Mouse (Mus musculus): ENCODE measurements around the gene Atg4b. TPM values are rescaled to one million over a fixed set of nuclear protein-coding genes. Genes with fewer than 3 reads are reported as not detected.

Atg4b gene
- polyA plus RNA-seq (2015; fragmentation: Nextera tagmentation; extraction: Ambion mirVana), result 48.9 and 51.6 TPM in 2 replicates

GRCm38 (mm10) chr1:93751290-93751689 is at the start of gene Atg4b:
Atg4b (plus strand) TSS chr1:93751500.
- H3K4me2 ChIP-seq (ENCODE audit: low read depth, low read length), result no peak within 1 kb of the TSS
- WGBS (ENCODE audit: insufficient replicate concordance), result 86% methylated on average over 6 of the region's 6 CpGs
- H3K9ac ChIP-seq (replicated peaks), result no peak within 1 kb of the TSS
- no peak within 1 kb of the TSS for H3K4me3 ChIP-seq (ENCODE audit: low read depth, low read length)
- H3K36me3 ChIP-seq (replicated peaks; ENCODE audit: insufficient read depth, low read length), result peaks cover 12% of the 10 kb centered on the region
- H3K9me3 ChIP-seq (ENCODE audit: low read length), result no peaks in the 10 kb centered on the region
- no peak for TF ChIP-seq EP300 (IDR thresholded peaks at IDR 0.05; ENCODE audit: low read depth)
- TF ChIP-seq CTCF (IDR thresholded peaks at IDR 0.05; ENCODE audit: low read depth), result no peak
- peaks cover 21% of the 10 kb centered on the region for H3K4me1 ChIP-seq (ENCODE audit: insufficient read depth)
- DNase-seq (no peak), ATAC-seq (no peak)
- H3K27ac ChIP-seq (ENCODE audit: low read depth), result no peak within 1 kb of the TSS
- no peaks in the 10 kb centered on the region for H3K27me3 ChIP-seq (ENCODE audit: insufficient read depth, low read length)

DNA sequence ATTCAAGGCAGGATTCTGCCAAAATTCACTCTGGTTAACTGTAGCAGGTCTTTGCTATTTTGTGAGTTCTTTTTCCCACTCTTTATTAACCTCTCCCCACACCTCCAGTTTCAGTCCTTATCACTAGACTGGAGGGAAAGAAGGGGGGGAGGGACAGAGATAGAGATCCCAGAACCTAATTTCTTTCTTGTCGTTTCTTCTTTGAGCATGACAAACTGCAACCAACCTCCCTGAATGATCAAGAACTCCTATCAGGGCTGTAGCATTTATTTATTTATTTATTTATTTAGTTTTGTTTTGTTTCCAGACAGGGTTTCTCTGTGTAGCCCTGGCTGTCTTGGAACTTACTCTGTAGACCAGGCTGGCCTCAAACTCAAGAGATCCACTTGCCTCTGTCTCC is 49.2 kb upstream of the Atg4b start:
- Histone ChIP-seq H3K36me3 (replicated peaks; ENCODE audit: insufficient read depth, low read length) (peaks cover 10% of the 10 kb centered on the region), H3K27me3 (ENCODE audit: insufficient read depth, low read length) (no peaks in the 10 kb centered on the region), H3K4me3 (ENCODE audit: low read depth, low read length) (no peak overlapping the region), H3K27ac (ENCODE audit: low read depth) (no peak overlapping the region), H3K4me1 (ENCODE audit: insufficient read depth) (no peaks in the 10 kb centered on the region), H3K9me3 (ENCODE audit: low read length) (no peaks in the 10 kb centered on the region), H3K9ac (replicated peaks) (no peak overlapping the region), H3K4me2 (ENCODE audit: low read depth, low read length) (no peak overlapping the region)
- TF ChIP-seq EP300 (IDR thresholded peaks at IDR 0.05; ENCODE audit: low read depth), result no peak
- no peak for TF ChIP-seq CTCF (IDR thresholded peaks at IDR 0.05; ENCODE audit: low read depth)
- no peak for ATAC-seq
- 64% methylated on average over 1 of the region's 1 CpGs for WGBS (ENCODE audit: insufficient replicate concordance)
- DNase-seq, result no peak

DNA sequence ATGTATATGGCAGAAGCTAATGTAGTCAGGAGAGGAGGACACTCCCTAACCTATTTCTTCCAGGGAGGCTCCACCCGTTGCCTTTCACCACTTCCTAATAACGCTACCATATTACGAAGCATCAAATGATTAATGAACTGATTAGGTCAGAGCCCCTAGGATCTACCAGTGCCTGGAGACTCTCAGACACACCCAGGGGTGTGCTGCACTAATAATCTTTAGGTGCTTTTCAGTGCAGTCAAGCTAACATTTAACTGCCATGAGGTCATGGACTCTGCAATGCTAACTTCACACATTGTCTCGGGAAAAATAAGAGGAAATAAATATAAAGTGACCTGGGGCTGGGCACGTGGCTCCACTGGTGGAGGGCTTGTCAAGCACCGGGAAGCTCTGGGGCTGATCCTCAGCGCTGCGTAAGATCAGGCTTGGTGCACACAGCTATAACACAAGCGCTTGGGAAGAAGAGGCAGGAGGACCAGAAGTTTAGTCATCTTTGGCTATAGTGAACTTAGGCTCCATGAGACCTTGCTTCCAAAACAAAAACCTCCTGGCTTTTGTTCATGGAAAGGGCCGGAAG is 47.7 kb upstream of the Atg4b start:
- ATAC-seq, result no peak
- H3K4me1 ChIP-seq (ENCODE audit: insufficient read depth), result no peaks in the 10 kb centered on the region

GRCm38 (mm10) chr1:93704341-93704740 is 47.0 kb upstream of the Atg4b start:
- 88% methylated on average over 9 of the region's 9 CpGs for WGBS (ENCODE audit: insufficient replicate concordance)
- Histone ChIP-seq H3K27me3 (ENCODE audit: insufficient read depth, low read length) (no peaks in the 10 kb centered on the region), H3K9me3 (ENCODE audit: low read length) (no peaks in the 10 kb centered on the region), H3K36me3 (replicated peaks; ENCODE audit: insufficient read depth, low read length) (peaks cover 10% of the 10 kb centered on the region), H3K4me1 (ENCODE audit: insufficient read depth) (no peaks in the 10 kb centered on the region), H3K27ac (ENCODE audit: low read depth) (no peak overlapping the region), H3K4me2 (ENCODE audit: low read depth, low read length) (no peak overlapping the region), H3K9ac (replicated peaks) (no peak overlapping the region), H3K4me3 (ENCODE audit: low read depth, low read length) (no peak overlapping the region)
- no peak for DNase-seq
- no peak for ATAC-seq
- TF ChIP-seq CTCF (IDR thresholded peaks at IDR 0.05; ENCODE audit: low read depth) (no peak), EP300 (IDR thresholded peaks at IDR 0.05; ENCODE audit: low read depth) (no peak)

More for the DNA sequence above, 47.7 kb upstream of the Atg4b start:
- Histone ChIP-seq H3K9me3 (ENCODE audit: low read length) (no peaks in the 10 kb centered on the region), H3K4me2 (ENCODE audit: low read depth, low read length) (no peak overlapping the region), H3K27ac (ENCODE audit: low read depth) (no peak overlapping the region), H3K36me3 (replicated peaks; ENCODE audit: insufficient read depth, low read length) (peaks cover 10% of the 10 kb centered on the region), H3K4me3 (ENCODE audit: low read depth, low read length) (no peak overlapping the region), H3K9ac (replicated peaks) (no peak overlapping the region), H3K27me3 (ENCODE audit: insufficient read depth, low read length) (no peaks in the 10 kb centered on the region)
- DNase-seq, result no peak
- 84% methylated on average over 10 of the region's 10 CpGs for WGBS (ENCODE audit: insufficient replicate concordance)
- TF ChIP-seq EP300 (IDR thresholded peaks at IDR 0.05; ENCODE audit: low read depth) (no peak), CTCF (IDR thresholded peaks at IDR 0.05; ENCODE audit: low read depth) (no peak)

DNA sequence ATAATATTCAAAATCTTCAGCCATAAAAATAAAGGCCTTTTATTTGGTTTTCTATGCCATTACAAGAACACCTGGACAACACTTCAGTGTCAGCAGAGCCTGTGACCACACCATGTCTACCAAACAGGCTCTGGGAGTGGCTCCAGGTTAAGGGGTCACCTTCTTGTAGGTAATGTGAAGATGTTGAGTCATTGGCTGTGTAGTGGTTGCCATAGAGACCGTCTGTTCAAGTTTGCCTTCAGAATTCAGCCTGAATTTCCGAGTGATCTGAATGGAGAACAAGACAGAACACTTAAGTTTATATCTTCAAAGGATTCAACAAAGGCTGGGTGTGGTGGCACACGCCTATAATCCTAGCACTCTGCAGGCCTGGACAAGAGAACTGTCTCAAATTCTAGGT is 45.9 kb upstream of the Atg4b start:
- H3K9me3 ChIP-seq (ENCODE audit: low read length), result no peaks in the 10 kb centered on the region
- peaks cover 10% of the 10 kb centered on the region for H3K36me3 ChIP-seq (replicated peaks; ENCODE audit: insufficient read depth, low read length)
- no peaks in the 10 kb centered on the region for H3K4me1 ChIP-seq (ENCODE audit: insufficient read depth)
- no peak for TF ChIP-seq CTCF (IDR thresholded peaks at IDR 0.05; ENCODE audit: low read depth)
- TF ChIP-seq EP300 (IDR thresholded peaks at IDR 0.05; ENCODE audit: low read depth), result no peak
- WGBS (ENCODE audit: insufficient replicate concordance), result 82% methylated on average over 3 of the region's 3 CpGs
- H3K27ac ChIP-seq (ENCODE audit: low read depth), result no peak overlapping the region
- no peaks in the 10 kb centered on the region for H3K27me3 ChIP-seq (ENCODE audit: insufficient read depth, low read length)
- no peak for DNase-seq
- H3K9ac ChIP-seq (replicated peaks), result no peak overlapping the region
- H3K4me2 ChIP-seq (ENCODE audit: low read depth, low read length), result no peak overlapping the region
- H3K4me3 ChIP-seq (ENCODE audit: low read depth, low read length), result no peak overlapping the region
- no peak for ATAC-seq

DNA sequence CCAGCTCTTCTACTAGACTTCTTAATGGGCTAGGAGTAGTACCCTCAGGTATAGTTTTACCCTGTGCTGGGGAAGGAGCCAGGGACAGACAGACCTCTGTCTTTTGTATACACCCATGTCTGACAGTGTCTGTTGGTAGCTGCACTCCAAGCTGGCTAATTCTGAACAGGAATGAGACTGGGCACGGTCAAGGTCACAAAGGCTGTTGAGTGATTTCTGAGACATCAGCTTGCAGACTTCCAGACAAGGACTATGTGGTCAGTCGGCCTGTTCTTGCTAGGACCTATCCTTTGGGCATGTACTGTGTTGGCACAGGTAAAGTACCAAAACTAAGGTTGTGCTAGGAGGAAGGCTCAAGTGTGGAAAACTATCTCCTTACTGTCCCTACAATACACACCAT is 35.1 kb upstream of the Atg4b start:
- DNase-seq (no peak), ATAC-seq (no peak)
- TF ChIP-seq CTCF (IDR thresholded peaks at IDR 0.05; ENCODE audit: low read depth), result no peak
- TF ChIP-seq EP300 (IDR thresholded peaks at IDR 0.05; ENCODE audit: low read depth), result no peak

More for the DNA sequence above, 35.1 kb upstream of the Atg4b start:
- Histone ChIP-seq H3K27me3 (ENCODE audit: insufficient read depth, low read length) (no peaks in the 10 kb centered on the region), H3K27ac (ENCODE audit: low read depth) (no peak overlapping the region), H3K36me3 (replicated peaks; ENCODE audit: insufficient read depth, low read length) (peaks cover 21% of the 10 kb centered on the region; the same call in 1 of the 2 replicates), H3K4me2 (ENCODE audit: low read depth, low read length) (no peak overlapping the region), H3K9ac (replicated peaks) (no peak overlapping the region), H3K4me1 (ENCODE audit: insufficient read depth) (no peaks in the 10 kb centered on the region; the same call in 1 of the 2 replicates), H3K9me3 (ENCODE audit: low read length) (no peaks in the 10 kb centered on the region), H3K4me3 (ENCODE audit: low read depth, low read length) (no peak overlapping the region)
- WGBS (ENCODE audit: insufficient replicate concordance), result 79% methylated on average over 2 of the region's 2 CpGs
